Mouse (Mus musculus): Measurements from ENCODE around the gene 2810408A11Rik. TPM values are rescaled to one million over a fixed set of nuclear protein-coding genes. Genes with fewer than 3 reads are reported as not detected.
A peak's percentile ranks its signal among the peaks of the same experiment; 100 is the strongest.

2810408A11Rik gene
- polyA plus RNA-seq, 1 experiment: not detected

DNA sequence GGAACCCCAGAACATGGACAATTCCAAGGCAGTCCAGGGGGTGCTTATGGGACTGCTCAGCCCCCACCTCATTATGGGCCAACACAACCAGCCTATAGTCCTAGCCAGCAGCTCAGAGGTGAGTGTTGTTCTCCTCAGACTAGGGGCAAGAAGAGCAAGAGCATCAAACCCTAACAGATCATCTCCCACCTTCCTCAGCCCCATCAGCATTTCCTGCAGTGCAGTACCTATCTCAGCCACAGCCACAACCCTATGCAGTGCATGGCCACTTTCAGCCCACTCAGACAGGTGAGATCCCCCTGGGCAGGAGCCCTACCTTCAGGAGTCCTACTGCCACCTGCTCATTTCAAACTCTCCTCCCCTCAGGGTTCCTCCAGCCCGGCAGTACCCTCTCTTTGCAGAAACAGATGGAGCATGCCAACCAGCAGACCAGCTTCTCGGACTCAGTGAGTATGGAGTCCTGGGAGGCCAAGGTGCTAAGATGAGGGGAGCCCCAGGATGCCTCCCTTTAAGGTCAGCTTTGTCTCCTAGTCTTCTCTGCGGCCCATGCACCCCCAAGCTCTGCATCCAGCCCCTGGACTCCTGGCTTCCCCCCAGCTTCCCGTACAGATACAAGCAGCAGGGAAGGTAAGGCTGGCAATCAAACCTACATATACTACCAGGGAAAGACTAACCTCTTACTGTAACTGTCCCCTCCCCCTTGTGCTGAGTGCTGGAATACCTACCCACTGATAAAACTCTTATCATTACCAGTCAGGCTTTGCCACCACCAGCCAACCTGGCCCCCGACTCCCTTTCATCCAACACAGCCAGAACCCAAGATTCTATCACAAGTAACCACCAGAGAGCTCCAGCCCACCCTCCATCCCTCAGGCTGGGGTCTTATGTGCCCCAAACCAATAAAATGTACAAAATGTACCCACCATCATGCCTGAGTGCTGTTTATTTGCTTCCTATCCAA is 15.2 kb upstream of the 2810408A11Rik start:
- H3K4me3 ChIP-seq (ENCODE audit: insufficient read depth, low read depth, low read length): no peak overlapping the region
- 61% methylated on average over 5 of the region's 5 CpGs for WGBS
- H3K27ac ChIP-seq (ENCODE audit: insufficient read depth, low read depth, low read length): no peak overlapping the region
- peaks cover 28% of the 10 kb centered on the region for H3K4me1 ChIP-seq (ENCODE audit: control insufficient read depth, insufficient read depth, low read length)
- TF ChIP-seq CTCF (IDR thresholded peaks at IDR 0.05; ENCODE audit: insufficient read depth, low read depth, low read length): no peak
- TF ChIP-seq POLR2A (IDR thresholded peaks at IDR 0.05; ENCODE audit: insufficient read depth, low read depth, low read length): no peak

DNA sequence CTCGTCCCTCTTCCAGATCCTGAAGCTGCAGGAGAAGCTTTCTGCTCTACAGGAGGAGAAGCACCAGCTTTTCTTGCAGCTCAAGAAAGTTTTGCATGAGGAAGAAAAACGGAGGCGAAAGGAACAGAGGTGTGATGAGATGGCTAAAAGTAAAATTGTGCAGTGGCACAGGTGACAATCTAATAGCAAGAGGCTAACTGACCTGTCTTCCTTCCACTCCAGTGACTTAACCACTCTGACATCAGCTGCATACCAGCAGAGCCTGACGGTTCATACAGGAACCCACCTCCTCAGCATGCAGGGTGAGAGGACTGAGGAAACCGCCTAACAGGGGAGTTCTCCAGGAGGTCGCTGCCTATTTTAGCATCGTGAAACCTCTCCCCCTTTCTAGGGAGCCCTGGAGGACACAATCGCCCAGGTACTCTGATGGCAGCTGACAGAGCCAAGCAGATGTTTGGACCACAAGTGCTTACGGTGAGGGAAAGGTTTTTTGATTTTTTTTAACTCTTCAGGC is 14.2 kb upstream of the 2810408A11Rik start:
- peaks cover 28% of the 10 kb centered on the region for H3K4me1 ChIP-seq (ENCODE audit: control insufficient read depth, insufficient read depth, low read length)
- TF ChIP-seq CTCF (IDR thresholded peaks at IDR 0.05; ENCODE audit: insufficient read depth, low read depth, low read length) (no peak), POLR2A (IDR thresholded peaks at IDR 0.05; ENCODE audit: insufficient read depth, low read depth, low read length) (no peak)
- no peak overlapping the region for H3K4me3 ChIP-seq (ENCODE audit: insufficient read depth, low read depth, low read length)
- no peak overlapping the region for H3K27ac ChIP-seq (ENCODE audit: insufficient read depth, low read depth, low read length)
- WGBS: 34% methylated on average over 9 of the region's 9 CpGs

DNA sequence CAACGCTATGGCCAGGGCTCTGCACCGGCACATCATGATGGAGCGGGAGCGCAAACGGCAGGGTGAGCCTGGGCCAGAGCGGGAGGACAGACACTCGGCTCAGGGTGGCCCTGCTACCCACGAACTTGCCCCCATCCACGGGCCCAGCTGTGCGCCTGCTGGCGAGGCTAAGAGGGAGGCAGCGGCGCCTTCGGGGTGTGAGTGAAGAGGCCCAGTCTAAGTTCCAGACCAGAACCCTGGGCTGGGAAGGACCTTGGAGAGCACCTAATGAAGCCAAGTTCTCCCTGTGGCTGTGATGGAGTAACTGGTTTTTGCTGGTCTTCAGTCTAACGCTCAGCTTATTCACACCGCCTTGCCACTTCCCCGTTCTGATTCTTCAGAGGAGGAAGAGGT is 13.6 kb upstream of the 2810408A11Rik start:
- 1% methylated on average over 17 of the region's 17 CpGs for WGBS
- peak overlapping the region; percentile 59 for H3K27ac ChIP-seq (ENCODE audit: insufficient read depth, low read depth, low read length)
- H3K4me3 ChIP-seq (ENCODE audit: insufficient read depth, low read depth, low read length): peak overlapping the region; percentile 93
- peaks cover 23% of the 10 kb centered on the region for H3K4me1 ChIP-seq (ENCODE audit: control insufficient read depth, insufficient read depth, low read length)
- TF ChIP-seq CTCF (IDR thresholded peaks at IDR 0.05; ENCODE audit: insufficient read depth, low read depth, low read length): no peak
- no peak for TF ChIP-seq POLR2A (IDR thresholded peaks at IDR 0.05; ENCODE audit: insufficient read depth, low read depth, low read length)

DNA sequence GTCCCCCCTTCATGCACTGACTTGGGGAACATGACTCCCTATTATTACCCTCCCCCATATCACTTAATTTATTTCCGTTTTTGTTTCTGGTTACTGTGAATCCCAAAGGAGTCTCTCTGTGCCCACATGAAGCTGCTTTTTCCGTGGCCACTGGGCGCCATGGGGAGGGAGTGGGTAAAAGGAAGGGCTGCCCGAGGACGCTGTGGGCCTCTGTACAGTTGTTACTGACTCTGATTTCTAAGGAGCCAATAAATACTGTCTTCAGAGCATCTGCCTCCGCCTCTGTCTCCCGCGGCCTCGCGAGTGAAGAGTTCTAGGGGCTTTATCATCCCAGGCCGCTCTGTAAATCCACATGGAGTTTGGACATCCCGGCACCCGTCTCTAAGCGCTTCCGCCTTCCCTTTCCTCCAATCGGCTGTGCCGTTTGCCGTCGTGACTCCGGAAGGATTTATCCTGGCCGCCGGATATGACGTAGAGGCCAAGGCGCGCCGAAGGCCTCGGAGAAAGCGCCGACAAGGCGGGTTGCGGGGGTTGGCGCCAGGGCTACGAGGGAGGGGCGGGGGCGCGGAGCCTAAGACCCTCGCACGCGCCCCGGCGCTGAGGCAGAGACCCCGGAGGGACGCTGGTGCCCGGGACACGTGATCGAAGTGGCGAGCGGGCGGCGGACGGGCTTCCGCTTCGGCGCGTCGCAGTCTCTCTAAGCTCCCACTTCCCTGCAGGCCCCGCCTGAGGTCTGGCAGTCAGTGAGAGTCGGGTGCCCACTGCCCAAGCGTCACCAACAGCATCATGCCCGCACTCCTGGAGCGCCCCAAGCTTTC is 13.0 kb upstream of the 2810408A11Rik start, which contains the start of gene Gps2:
Gps2 (plus strand) TSS at position 335 of the 818 bp plus-strand sequence.
- Histone ChIP-seq H3K4me1 (ENCODE audit: control insufficient read depth, insufficient read depth, low read length) (peaks cover 20% of the 10 kb centered on the region), H3K27ac (ENCODE audit: insufficient read depth, low read depth, low read length) (peak within 1 kb of the TSS; percentile 59), H3K4me3 (ENCODE audit: insufficient read depth, low read depth, low read length) (peak within 1 kb of the TSS; percentile 93)
- peak; percentile 52 for TF ChIP-seq POLR2A (IDR thresholded peaks at IDR 0.05; ENCODE audit: insufficient read depth, low read depth, low read length)
- TF ChIP-seq CTCF (IDR thresholded peaks at IDR 0.05; ENCODE audit: insufficient read depth, low read depth, low read length): no peak
- 1% methylated on average over 61 of the region's 61 CpGs for WGBS

DNA sequence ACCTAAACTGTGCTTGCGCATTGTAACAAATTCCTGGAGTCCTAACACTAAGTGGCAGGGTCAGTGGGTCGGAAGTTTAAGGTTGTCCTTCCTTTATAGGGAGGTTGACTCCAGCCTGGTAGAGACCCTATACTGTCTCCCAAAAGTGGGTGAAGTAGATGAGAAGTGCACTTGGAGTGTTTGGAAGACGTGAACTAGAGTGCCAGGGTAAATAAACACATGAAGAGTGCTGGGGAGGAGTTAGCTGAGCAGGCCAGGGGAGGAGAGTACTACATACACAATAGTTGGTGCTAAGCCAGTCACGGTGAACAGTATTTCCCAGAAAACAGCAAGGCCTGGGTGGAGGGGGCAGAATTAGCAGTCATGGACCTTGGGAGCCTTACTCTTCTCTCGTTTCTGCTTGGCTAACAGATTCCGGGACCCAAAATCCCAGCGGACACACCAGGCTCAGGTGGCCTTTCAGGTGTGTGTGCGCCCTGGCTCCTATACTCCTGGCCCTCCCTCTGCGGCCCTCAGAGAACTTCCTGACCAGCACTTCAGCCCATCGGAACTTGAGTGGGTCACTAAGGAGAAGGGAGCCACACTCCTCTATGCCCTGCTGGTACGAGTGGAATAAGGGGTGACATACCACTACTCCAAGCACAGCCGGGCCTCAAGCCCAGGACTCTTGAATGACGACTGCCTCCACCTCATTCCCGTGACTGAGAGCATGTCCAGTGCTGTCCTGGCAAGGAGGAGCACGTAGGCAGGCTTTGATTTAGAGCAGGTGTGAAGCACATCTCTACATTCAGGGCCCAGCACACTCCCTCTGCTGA is 12.1 kb upstream of the 2810408A11Rik start:
- H3K27ac ChIP-seq (ENCODE audit: insufficient read depth, low read depth, low read length): no peak overlapping the region
- peaks cover 20% of the 10 kb centered on the region for H3K4me1 ChIP-seq (ENCODE audit: control insufficient read depth, insufficient read depth, low read length)
- 79% methylated on average over 15 of the region's 15 CpGs for WGBS
- TF ChIP-seq CTCF (IDR thresholded peaks at IDR 0.05; ENCODE audit: insufficient read depth, low read depth, low read length) (no peak), POLR2A (IDR thresholded peaks at IDR 0.05; ENCODE audit: insufficient read depth, low read depth, low read length) (no peak)
- H3K4me3 ChIP-seq (ENCODE audit: insufficient read depth, low read depth, low read length): no peak overlapping the region

DNA sequence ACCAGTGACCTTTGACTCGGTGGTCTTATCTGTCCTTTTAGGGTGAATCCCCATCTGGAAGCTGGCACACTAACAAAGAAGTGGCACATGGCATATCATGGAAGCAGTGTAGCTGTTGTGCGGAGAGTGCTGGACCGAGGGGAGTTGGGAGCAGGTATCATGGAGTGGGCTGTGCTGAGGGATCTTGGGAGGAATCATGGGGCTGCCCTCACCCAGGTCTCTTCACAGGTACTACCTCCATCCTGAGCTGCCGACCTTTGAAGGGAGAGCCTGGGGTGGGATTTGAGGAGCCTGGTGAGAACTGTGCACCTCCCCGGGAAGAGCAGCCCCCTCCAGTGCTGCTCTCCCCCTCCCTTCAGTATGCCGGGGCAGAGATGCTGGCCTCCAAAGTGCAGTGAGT is 10.9 kb upstream of the 2810408A11Rik start:
- TF ChIP-seq POLR2A (IDR thresholded peaks at IDR 0.05; ENCODE audit: insufficient read depth, low read depth, low read length): no peak
- no peak for TF ChIP-seq CTCF (IDR thresholded peaks at IDR 0.05; ENCODE audit: insufficient read depth, low read depth, low read length)
- Histone ChIP-seq H3K27ac (ENCODE audit: insufficient read depth, low read depth, low read length) (no peak overlapping the region), H3K4me1 (ENCODE audit: control insufficient read depth, insufficient read depth, low read length) (peaks cover 20% of the 10 kb centered on the region), H3K4me3 (ENCODE audit: insufficient read depth, low read depth, low read length) (no peak overlapping the region)
- 89% methylated on average over 6 of the region's 6 CpGs for WGBS

DNA sequence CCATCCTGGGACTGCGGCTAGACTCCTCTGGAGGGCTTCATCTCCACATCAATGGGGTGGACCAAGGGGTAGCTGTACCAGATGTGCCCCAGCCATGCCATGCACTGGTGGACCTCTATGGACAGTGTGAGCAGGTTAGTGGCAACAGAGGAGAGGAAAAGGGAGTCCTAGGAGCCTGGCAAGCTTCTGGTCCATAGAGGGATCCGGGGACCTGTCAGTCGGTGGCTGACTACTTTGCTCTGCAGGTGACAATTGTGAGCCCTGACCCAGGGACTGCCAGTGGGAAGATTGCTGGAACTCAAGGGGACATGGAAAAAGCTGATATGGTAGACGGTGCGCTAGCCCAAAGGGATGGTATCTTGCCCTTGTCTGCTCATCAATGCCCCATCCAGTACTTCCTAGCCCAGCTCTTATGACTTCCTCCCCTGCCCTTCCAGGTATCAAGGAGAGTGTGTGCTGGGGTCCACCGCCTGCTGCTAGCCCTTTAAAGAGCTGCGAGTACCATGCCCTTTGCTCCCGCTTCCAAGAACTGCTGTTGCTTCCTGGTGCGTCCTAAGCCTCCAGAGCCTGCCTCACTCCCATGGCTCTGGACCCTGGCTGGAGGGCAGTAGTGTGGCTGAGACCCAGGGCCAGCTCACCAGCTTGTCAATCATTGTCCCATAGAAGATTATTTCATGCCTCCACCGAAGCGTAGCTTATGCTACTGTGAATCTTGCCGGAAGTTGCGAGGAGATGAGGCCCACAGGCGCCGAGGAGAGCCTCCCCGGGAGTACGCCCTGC is 10.2 kb upstream of the 2810408A11Rik start:
- WGBS: 90% methylated on average over 17 of the region's 17 CpGs
- Histone ChIP-seq H3K4me1 (ENCODE audit: control insufficient read depth, insufficient read depth, low read length) (peaks cover 18% of the 10 kb centered on the region), H3K4me3 (ENCODE audit: insufficient read depth, low read depth, low read length) (no peak overlapping the region), H3K27ac (ENCODE audit: insufficient read depth, low read depth, low read length) (no peak overlapping the region)
- TF ChIP-seq POLR2A (IDR thresholded peaks at IDR 0.05; ENCODE audit: insufficient read depth, low read depth, low read length): no peak
- TF ChIP-seq CTCF (IDR thresholded peaks at IDR 0.05; ENCODE audit: insufficient read depth, low read depth, low read length): no peak

All from olfactory bulb, adult 2 months (tissue).